Mouse (Mus musculus): ENCODE data around the gene Atp2b1.

GRCm38 (mm10) chr10:98948096-98948495, 33.9 kb downstream of the Atp2b1 start:
- no peak for TF ChIP-seq POLR2A (IDR thresholded peaks at IDR 0.05; ENCODE audit: insufficient read depth, low read depth, low read length)
- no peak for TF ChIP-seq EP300 (IDR thresholded peaks at IDR 0.05; ENCODE audit: insufficient read depth, low read depth, low read length)
